Mouse (Mus musculus): Measurements from ENCODE around the gene Fcrl5.

- TF ChIP-seq CTCF (IDR thresholded peaks at IDR 0.05; ENCODE audit: low read depth), result no peak
- TF ChIP-seq EP300 (IDR thresholded peaks at IDR 0.05; ENCODE audit: low read depth), result no peak
Observed at GRCm38 (mm10) chr3:87521833-87522232, 86.3 kb downstream of the Fcrl5 start.

Measured in liver, postnatal 0 days (tissue).